Mouse (Mus musculus) midbrain, embryonic 11.5 days (tissue): ENCODE results near the gene Pdzd2. TPM values are rescaled to one million over a fixed set of nuclear protein-coding genes. Genes with fewer than 3 reads are reported as not detected.

ENCODE experiments used
- ATAC-seq: fragments of 200-750 bp; cut with Nextera tagmentation; 2 replicates; pipeline ENCODE4 v1.8.0; 2017; ENCODE audit warnings: moderate TSS enrichment, moderate library complexity; ENCODE audit not compliant: low FRiP score
- DNase-seq: peaks from one replicate; pipeline ENCODE4 v3.0.0; 2015; ENCODE audit warnings: low spot score; ENCODE audit errors: missing footprints
- H3K27ac ChIP-seq: fragments of 300-500 bp; sonication (generic); 2 replicates; pipeline ENCODE4 v1.5.1; 2014; ENCODE audit warnings: low read depth, low read length
- H3K27me3 ChIP-seq: fragments of 300-500 bp; sonication (generic); 2 replicates; pipeline ENCODE4 v1.6.1; 2014; ENCODE audit warnings: mild to moderate bottlenecking, low read length, moderate library complexity, mixed read lengths; ENCODE audit not compliant: control insufficient read depth, insufficient read depth
- H3K36me3 ChIP-seq: fragments of 300-500 bp; sonication (generic); 2 replicates; pipeline ENCODE4 v1.6.1; 2014; ENCODE audit warnings: mild to moderate bottlenecking, low read length, moderate library complexity, mixed read lengths; ENCODE audit not compliant: control insufficient read depth, insufficient read depth
- H3K4me1 ChIP-seq: fragments of 300-500 bp; sonication (generic); 2 replicates; pipeline ENCODE4 v1.6.1; 2014; ENCODE audit warnings: low read length; ENCODE audit not compliant: control insufficient read depth, insufficient read depth
- H3K4me2 ChIP-seq: fragments of 300-500 bp; sonication (generic); 2 replicates; pipeline ENCODE4 v1.6.1; 2014; ENCODE audit warnings: mild to moderate bottlenecking, moderate library complexity
- H3K4me3 ChIP-seq: fragments of 300-500 bp; sonication (generic); 2 replicates; pipeline ENCODE4 v1.5.1; 2014; ENCODE audit warnings: low read depth, low read length
- H3K9ac ChIP-seq: fragments of 300-500 bp; sonication (generic); 2 replicates; pipeline ENCODE4 v1.6.1; 2014; ENCODE audit warnings: low read length
- H3K9me3 ChIP-seq: fragments of 300-500 bp; sonication (generic); 2 replicates; pipeline ENCODE4 v1.6.1; 2016; ENCODE audit warnings: low read length; ENCODE audit not compliant: control insufficient read depth
- WGBS: fragments of 180-500 bp; shearing (Covaris S2); extraction: QIAGEN DNeasy Blood & Tissue Kit; methylation state at CpG from one replicate; pipeline ENCODE4 v1.1.7; 2014; 5-methylcytosine and 5-hydroxymethylcytosine counted together
- polyA plus RNA-seq: library from polyadenylated mRNA; unstranded; fragments of >200 nt; fragmentation: Nextera tagmentation; extraction: Ambion mirVana; gene quantifications from 2 replicates; pipeline ENCODE4 v1.2.1, GENCODE M21; 2014

Gene Pdzd2
- polyA plus RNA-seq, 1 experiment from 2014 or later: 5.2 TPM

DNA sequence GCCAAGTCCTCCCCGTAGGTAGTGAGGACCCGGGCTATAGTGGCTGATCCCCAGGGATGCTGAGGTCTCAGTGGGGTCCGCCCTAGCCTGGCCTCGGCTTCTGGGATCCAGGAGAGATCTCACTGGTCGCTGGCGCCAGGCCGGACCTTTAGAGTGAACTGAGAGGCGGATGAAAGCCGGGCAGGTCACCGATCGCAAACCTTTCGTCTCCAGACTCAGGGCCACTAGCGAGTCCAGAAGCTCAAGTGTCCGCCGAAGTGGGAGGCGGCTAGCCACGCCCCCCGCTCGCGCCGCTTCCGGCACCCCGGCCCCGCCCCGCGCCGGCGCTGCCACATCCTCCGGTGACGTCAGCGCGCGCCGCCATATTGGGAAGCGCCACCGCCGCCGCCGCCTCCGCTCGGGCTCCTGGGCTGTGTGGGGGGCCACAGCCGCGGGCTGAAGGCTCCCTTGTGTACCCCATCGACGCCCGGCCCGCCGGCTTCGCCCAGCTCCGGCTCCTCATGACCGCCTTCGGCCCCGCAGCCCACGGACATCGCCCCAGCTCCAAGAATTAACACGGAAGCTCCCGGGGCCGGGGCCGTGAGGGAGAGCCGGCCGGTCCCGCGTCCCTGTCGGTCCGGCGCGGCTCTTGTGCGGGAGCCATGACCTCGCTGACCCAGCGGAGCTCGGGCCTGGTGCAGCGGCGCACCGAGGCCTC lies 418.5 kb downstream of the Pdzd2 start, which contains the start of gene Golph3:
Gene Golph3, plus strand, starts transcription at position 360 of the 697 bp plus-strand sequence.
- peak within 1 kb of the TSS; percentile 97 for H3K9ac ChIP-seq
- WGBS: 1% methylated on average over 66 of the region's 74 CpGs
- H3K36me3 ChIP-seq: no peaks in the 10 kb centered on the region
- no peaks in the 10 kb centered on the region for H3K9me3 ChIP-seq
- peaks cover 12% of the 10 kb centered on the region for H3K4me1 ChIP-seq
- H3K4me3 ChIP-seq: peak within 1 kb of the TSS; percentile 100
- DNase-seq (peak; percentile 99), ATAC-seq (peak; percentile 98)
- peak within 1 kb of the TSS; percentile 86 for H3K27ac ChIP-seq
- H3K27me3 ChIP-seq: peaks cover 3% of the 10 kb centered on the region; the same call in 1 of the 2 replicates
- peak within 1 kb of the TSS; percentile 65 for H3K4me2 ChIP-seq

DNA sequence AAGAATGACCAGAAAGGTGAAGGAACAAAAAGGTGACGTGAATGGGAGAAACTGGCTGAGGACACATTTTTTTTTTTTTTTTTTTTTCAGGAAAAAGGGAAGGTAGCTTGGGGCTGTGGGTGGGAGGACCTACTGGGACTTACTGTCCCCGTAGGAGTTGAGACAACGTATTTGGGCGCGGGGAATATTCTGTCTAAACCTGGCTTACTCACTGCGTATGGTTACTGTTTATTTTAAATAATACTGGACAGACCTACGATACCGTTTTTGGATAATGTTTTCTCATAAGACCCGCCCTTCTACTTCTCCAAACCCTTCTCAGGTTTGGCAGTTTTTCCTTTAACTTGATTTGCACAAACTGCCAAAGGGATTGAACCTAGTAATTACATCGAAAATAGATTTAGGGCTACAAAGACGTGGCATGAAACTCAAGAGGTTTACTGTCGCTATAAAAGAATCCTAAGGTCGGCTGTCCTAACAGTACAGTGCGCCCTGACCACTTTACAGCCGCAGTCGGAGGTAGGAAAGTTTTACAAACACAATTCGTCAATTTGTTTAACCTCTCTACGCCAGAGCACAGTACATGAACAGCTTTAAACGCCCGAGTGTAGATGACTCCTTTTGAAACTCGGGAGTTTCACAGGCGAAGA lies 419.2 kb downstream of the Pdzd2 start:
- ATAC-seq: no peak

DNA sequence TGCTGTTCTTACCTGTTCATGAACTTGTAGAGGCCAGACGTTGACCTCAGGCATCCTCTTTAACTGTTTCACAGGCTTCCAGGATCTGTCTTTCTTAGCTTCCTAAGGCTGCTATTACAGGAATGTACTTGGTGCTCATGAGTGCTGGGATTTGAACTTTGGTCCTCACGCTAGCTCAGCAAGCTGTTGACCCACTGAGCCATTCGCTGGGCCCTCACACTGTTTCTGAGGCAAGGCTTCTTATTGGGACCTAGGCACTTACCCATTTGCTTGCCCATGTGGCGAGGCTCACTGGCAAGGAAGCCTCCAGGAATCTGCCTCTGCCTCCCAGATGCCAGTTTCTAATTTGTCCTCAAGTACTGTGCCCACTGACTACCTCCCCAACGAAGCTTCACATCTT lies 419.8 kb downstream of the Pdzd2 start:
- no peak overlapping the region for H3K4me3 ChIP-seq

More for the DNA sequence above, 419.2 kb downstream of the Pdzd2 start:
- WGBS: 8% methylated on average over 22 of the region's 22 CpGs
- Histone ChIP-seq H3K9ac (peak overlapping the region; percentile 97), H3K27ac (no peak overlapping the region), H3K4me1 (peaks cover 12% of the 10 kb centered on the region), H3K36me3 (no peaks in the 10 kb centered on the region), H3K4me2 (peak overlapping the region; percentile 65), H3K9me3 (no peaks in the 10 kb centered on the region), H3K4me3 (peak overlapping the region; percentile 100), H3K27me3 (peaks cover 3% of the 10 kb centered on the region; the same call in 1 of the 2 replicates)
- DNase-seq: peak; percentile 83

DNA sequence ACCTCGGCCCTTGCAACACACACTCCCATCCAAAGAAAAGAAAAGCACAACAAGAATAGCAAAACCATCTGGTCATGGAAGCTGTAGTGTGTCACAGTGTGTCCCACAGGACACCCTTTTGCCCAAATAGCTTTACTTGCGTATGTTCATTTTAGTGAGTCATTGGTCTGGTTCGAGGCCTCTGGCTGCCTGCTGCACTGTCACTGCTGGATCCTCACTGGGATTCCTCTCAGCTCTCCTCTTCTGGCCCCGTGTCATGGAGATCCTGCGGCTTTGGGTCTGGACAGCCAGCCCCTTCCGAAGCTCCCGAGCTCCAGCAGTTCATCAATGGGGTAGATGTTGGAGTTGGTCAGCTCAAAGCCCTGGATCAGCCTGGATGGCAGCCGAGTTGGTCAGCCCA lies 421.3 kb downstream of the Pdzd2 start:
- Histone ChIP-seq H3K27me3 (peaks cover 3% of the 10 kb centered on the region; the same call in 1 of the 2 replicates), H3K9me3 (no peaks in the 10 kb centered on the region), H3K4me1 (peaks cover 5% of the 10 kb centered on the region), H3K4me2 (no peak overlapping the region), H3K27ac (no peak overlapping the region), H3K36me3 (no peaks in the 10 kb centered on the region), H3K4me3 (no peak overlapping the region), H3K9ac (no peak overlapping the region)
- ATAC-seq: no peak
- WGBS: 86% methylated on average over 8 of the region's 8 CpGs
- DNase-seq: no peak

More for the DNA sequence above, 419.8 kb downstream of the Pdzd2 start:
- Histone ChIP-seq H3K36me3 (no peaks in the 10 kb centered on the region), H3K9me3 (no peaks in the 10 kb centered on the region), H3K4me2 (no peak overlapping the region), H3K4me1 (peaks cover 12% of the 10 kb centered on the region), H3K27ac (no peak overlapping the region), H3K27me3 (peaks cover 3% of the 10 kb centered on the region; the same call in 1 of the 2 replicates), H3K9ac (no peak overlapping the region)
- ATAC-seq: no peak
- 54% methylated on average over 5 of the region's 5 CpGs for WGBS
- DNase-seq: peak; percentile 84

DNA sequence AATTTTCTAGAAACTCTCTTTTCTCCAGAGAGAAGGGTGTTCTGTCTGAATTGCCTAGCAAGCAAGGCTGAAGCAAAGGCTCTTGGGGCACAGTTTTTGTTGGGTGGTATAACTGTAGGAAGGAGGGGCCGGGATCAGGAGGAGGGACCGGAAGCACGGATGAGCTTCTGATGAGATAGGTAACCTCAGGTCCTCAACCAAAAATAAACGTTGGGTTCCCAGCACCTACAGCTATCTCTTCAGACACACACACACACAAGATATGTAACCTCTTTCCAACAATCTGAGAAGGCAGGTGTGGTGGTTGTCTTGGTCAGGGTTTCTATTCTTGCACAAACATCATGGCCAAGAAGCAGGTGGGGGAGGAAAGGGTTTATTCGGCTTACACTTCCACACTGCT lies 422.4 kb downstream of the Pdzd2 start:
- WGBS: 86% methylated on average over 5 of the region's 5 CpGs
- no peak for DNase-seq
- Histone ChIP-seq H3K4me1 (no peaks in the 10 kb centered on the region), H3K27me3 (peaks cover 3% of the 10 kb centered on the region; the same call in 1 of the 2 replicates), H3K4me3 (no peak overlapping the region), H3K4me2 (no peak overlapping the region), H3K27ac (no peak overlapping the region), H3K9me3 (no peaks in the 10 kb centered on the region), H3K9ac (no peak overlapping the region), H3K36me3 (no peaks in the 10 kb centered on the region)
- no peak for ATAC-seq

DNA sequence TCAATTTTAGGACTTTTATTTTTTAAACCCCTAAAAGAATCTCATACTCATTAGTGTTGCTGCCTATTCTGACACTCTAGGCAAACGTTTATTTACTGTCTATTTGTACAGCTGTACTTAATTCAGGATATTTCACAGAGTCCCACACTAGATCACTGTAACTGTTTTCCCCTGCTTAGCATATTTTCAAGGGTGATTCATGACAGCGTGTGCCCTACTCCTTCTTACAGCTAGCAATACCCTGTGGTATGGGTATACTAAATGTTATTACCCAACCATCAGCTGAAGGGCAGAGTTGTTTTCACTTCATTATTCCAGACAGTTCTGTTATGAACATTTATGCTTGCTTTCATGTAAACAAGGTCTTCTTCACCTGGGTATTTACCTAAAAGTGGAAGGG lies 423.7 kb downstream of the Pdzd2 start:
- no peaks in the 10 kb centered on the region for H3K36me3 ChIP-seq
- no peak for DNase-seq
- 63% methylated on average over 2 of the region's 2 CpGs for WGBS
- no peak overlapping the region for H3K4me3 ChIP-seq
- peaks cover 3% of the 10 kb centered on the region; the same call in 1 of the 2 replicates for H3K27me3 ChIP-seq
- no peak for ATAC-seq
- H3K9me3 ChIP-seq: no peaks in the 10 kb centered on the region
- no peak overlapping the region for H3K9ac ChIP-seq
- H3K4me2 ChIP-seq: no peak overlapping the region
- H3K27ac ChIP-seq: no peak overlapping the region
- H3K4me1 ChIP-seq: no peaks in the 10 kb centered on the region

DNA sequence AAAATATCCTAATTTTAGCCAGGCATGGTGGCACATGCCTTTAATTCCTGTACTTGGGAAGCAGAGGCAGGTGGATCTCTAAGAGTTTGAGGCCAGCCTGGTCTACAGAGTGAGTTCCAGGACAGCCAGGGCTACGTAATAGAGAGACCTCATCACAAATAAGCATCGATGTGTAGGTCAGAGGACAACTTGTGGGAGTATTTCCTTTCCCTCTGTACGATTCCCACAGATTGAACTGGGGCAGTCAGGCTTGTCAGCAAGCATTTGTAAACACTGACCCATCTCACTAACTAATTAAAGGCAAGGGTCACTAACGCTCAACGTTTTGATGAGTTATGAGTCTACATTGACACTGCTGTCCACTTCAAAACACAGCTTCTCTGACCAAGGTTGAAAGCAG lies 425.1 kb downstream of the Pdzd2 start:
- H3K27ac ChIP-seq: no peak overlapping the region
- no peak for DNase-seq
- no peaks in the 10 kb centered on the region for H3K27me3 ChIP-seq
- no peak for ATAC-seq
- no peak overlapping the region for H3K9ac ChIP-seq
- no peak overlapping the region for H3K4me2 ChIP-seq
- H3K36me3 ChIP-seq: no peaks in the 10 kb centered on the region
- WGBS: 90% methylated on average over 5 of the region's 5 CpGs
- no peak overlapping the region for H3K4me3 ChIP-seq
- no peaks in the 10 kb centered on the region for H3K9me3 ChIP-seq
- H3K4me1 ChIP-seq: no peaks in the 10 kb centered on the region

DNA sequence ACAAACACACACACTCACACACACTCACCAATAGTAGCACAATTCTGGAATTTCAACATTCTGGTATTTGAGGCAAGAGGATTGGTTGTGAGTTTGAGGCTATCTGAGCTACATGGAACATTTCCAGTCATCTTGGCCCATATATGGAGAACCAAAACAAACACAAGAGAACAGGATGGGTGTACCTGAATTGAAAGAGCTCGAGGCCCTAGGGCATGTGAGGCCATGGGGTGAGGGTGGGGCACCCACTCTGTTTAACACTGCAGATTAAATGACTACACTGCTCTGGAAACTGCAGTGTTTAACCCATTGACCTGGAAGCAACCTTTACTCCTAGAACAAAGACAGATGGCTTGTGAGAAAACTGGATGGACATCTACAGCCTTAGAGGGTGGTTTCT lies 426.5 kb downstream of the Pdzd2 start:
- Histone ChIP-seq H3K9ac (no peak overlapping the region), H3K4me3 (no peak overlapping the region), H3K4me2 (no peak overlapping the region), H3K4me1 (no peaks in the 10 kb centered on the region), H3K27me3 (no peaks in the 10 kb centered on the region), H3K36me3 (no peaks in the 10 kb centered on the region), H3K9me3 (no peaks in the 10 kb centered on the region), H3K27ac (no peak overlapping the region)
- 54% methylated on average over 1 of the region's 1 CpGs for WGBS
- no peak for ATAC-seq
- DNase-seq: no peak

DNA sequence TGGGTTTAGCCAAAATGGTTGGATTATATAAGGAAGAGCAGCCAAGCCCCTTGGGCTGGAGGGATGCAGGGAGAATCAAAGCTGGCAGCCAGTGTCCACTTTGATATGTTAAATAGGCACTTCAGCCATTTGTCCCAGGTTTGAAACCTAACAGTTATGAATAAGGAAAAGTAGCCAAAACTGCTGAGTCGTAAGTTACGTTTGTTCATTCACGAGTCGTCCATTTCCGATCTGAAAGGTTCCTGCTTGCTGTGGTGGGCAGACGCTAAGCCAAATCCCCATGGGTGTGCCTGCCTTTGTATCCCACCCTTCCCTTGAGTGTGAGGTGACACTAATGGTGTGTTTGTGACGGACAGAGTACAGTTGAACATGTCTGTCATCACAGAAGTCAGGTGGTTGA lies 428.3 kb downstream of the Pdzd2 start:
- no peak overlapping the region for H3K27ac ChIP-seq
- no peaks in the 10 kb centered on the region for H3K36me3 ChIP-seq
- no peaks in the 10 kb centered on the region for H3K27me3 ChIP-seq
- no peak overlapping the region for H3K9ac ChIP-seq
- WGBS: 90% methylated on average over 7 of the region's 7 CpGs
- no peak overlapping the region for H3K4me3 ChIP-seq
- ATAC-seq (no peak), DNase-seq (no peak)
- H3K4me2 ChIP-seq: no peak overlapping the region
- H3K4me1 ChIP-seq: no peaks in the 10 kb centered on the region
- no peaks in the 10 kb centered on the region for H3K9me3 ChIP-seq
